Mouse (Mus musculus) ES-E14 (cell line): Measurements from ENCODE around the gene Wdr63. TPM values are rescaled to one million over a fixed set of nuclear protein-coding genes. Genes with fewer than 3 reads are reported as not detected.

ENCODE experiments used
- DNase-seq: peaks from one replicate; pipeline ENCODE4 v3.0.0-alpha.2; 2013; ENCODE audit warnings: low read depth, low spot score
- H3K27ac ChIP-seq: 2 replicates; pipeline ENCODE4 v1.5.1; 2012; ENCODE audit warnings: low read depth, mild to moderate bottlenecking, low read length, moderate library complexity, mixed read lengths; ENCODE audit not compliant: poor library complexity, insufficient read depth, severe bottlenecking
- H3K36me3 ChIP-seq: 2 replicates; pipeline ENCODE4 v1.6.1; 2012; ENCODE audit warnings: mild to moderate bottlenecking, low read length, moderate library complexity, mixed read lengths; ENCODE audit not compliant: control insufficient read depth, poor library complexity, insufficient read depth, severe bottlenecking
- H3K4me1 ChIP-seq, 2 experiments: fragments of 150-350 bp in 1 of 2; sonication (generic) in 1 of 2; 2 replicates each; pipeline ENCODE4 v1.6.1; 2012; ENCODE audit warnings: low read length in 2 of 2, mild to moderate bottlenecking in 1 of 2, mixed read lengths in 1 of 2; ENCODE audit not compliant: control insufficient read depth in 2 of 2, insufficient read depth in 2 of 2, poor library complexity in 1 of 2
- H3K4me3 ChIP-seq, 2 experiments: fragments of 150-350 bp in 1 of 2; sonication (generic) in 1 of 2; 2 replicates each; pipeline ENCODE4 v1.5.1; 2012; ENCODE audit warnings: low read length in 2 of 2, low read depth in 1 of 2, mild to moderate bottlenecking in 1 of 2, mixed read lengths in 1 of 2; ENCODE audit not compliant: insufficient read depth in 1 of 2, poor library complexity in 1 of 2, severe bottlenecking in 1 of 2
- H3K9ac ChIP-seq: 2 replicates; pipeline ENCODE4 v1.6.1; 2012; ENCODE audit warnings: low read depth, mild to moderate bottlenecking, low read length, mixed read lengths; ENCODE audit not compliant: poor library complexity, insufficient read depth, severe bottlenecking
- H3K9me3 ChIP-seq: fragments of 150-350 bp; sonication (generic); 2 replicates; pipeline ENCODE4 v1.6.1; 2012; ENCODE audit warnings: low read depth, mild to moderate bottlenecking, low read length; ENCODE audit not compliant: control insufficient read depth, insufficient read depth
- CHD2 ChIP-seq: IDR thresholded peaks from 2 replicates; pipeline ENCODE4 v1.6.1; 2014; ENCODE audit warnings: mild to moderate bottlenecking, low read depth, low read length, inconsistent platforms
- HCFC1 ChIP-seq: IDR thresholded peaks from 2 replicates; pipeline ENCODE4 v1.6.1; 2012; ENCODE audit warnings: low read length, inconsistent platforms, borderline replicate concordance; ENCODE audit not compliant: insufficient read depth
- MAFK ChIP-seq: IDR thresholded peaks from 2 replicates; pipeline ENCODE4 v1.6.1; 2014; ENCODE audit warnings: mild to moderate bottlenecking, low read depth, low read length, inconsistent platforms; ENCODE audit not compliant: insufficient read depth
- ZC3H11A ChIP-seq: IDR thresholded peaks from 2 replicates; pipeline ENCODE4 v1.6.1; 2012; ENCODE audit warnings: low read depth, mild to moderate bottlenecking, inconsistent platforms, low read length, borderline replicate concordance
- ZNF384 ChIP-seq: IDR thresholded peaks from 2 replicates; pipeline ENCODE4 v1.6.1; 2012; ENCODE audit warnings: low read depth, low read length, inconsistent platforms
- in situ Hi-C, 2 experiments: fragments of 600-800 bp; cut with MboI; formaldehyde crosslinking; loops; one replicate each; pipeline ENCODE4 v1.15.1; 2025; ENCODE audit warnings: low sequenced_read_pairs in 2 of 2, inconsistent platforms in 1 of 2; ENCODE audit not compliant: unreplicated experiment in 2 of 2
- total RNA-seq: library from RNA; depleted of rRNA; stranded (reverse); fragments of 300-350 nt; gene quantifications from 2 replicates; pipeline ENCODE4 v1.2.3, GENCODE M21; 2012; rRNA removed

Gene Wdr63
- total RNA-seq, 1 experiment = 0.67 TPM

- no peak for DNase-seq
- peak overlapping the region; percentile 7; the same call in 1 of the 2 replicates for H3K9ac ChIP-seq
- no peaks in the 10 kb centered on the region for H3K9me3 ChIP-seq
- no peak overlapping the region for H3K27ac ChIP-seq
- in situ Hi-C loops = no loop called here
- no peak for TF ChIP-seq CHD2
- no peak for TF ChIP-seq ZNF384
- no peak for TF ChIP-seq ZC3H11A
- TF ChIP-seq MAFK = no peak
- TF ChIP-seq HCFC1 = no peak
- peak overlapping the region in 1 of 2 experiments; percentile 7; a peak in 1 of 4 replicates for H3K4me3 ChIP-seq
- H3K4me1 ChIP-seq = peaks cover 4 to 5% of the 10 kb centered on the region in 2 experiments; a peak in 3 of 4 replicates
- H3K36me3 ChIP-seq = no peaks in the 10 kb centered on the region
Measured at GRCm38 (mm10) chr3:145991130-145991529, 116.8 kb downstream of the Wdr63 start.

Other genes with a start within 250 kb of the Wdr63 start
- gene Bcl10, start 185.3 kb downstream of the Wdr63 start, total RNA-seq = 14.9 and 27.8 TPM in 2 replicates
- gene 2410004B18Rik, start 170.1 kb downstream of the Wdr63 start, total RNA-seq = 21.6 and 38.7 TPM in 2 replicates
- 17.3 and 19.9 TPM in 2 replicates for gene Syde2, start 120.3 kb downstream of the Wdr63 start, total RNA-seq
- gene Mcoln3, start 9.3 kb upstream of the Wdr63 start, total RNA-seq = 1.4 and 2.5 TPM in 2 replicates
- 0.11 and 0.40 TPM in 2 replicates for gene Mcoln2, start 41.7 kb upstream of the Wdr63 start, total RNA-seq
- gene Lpar3, start 112.8 kb upstream of the Wdr63 start, total RNA-seq = 0.63 and 0.89 TPM in 2 replicates